Mouse (Mus musculus): Measurements from ENCODE around the gene Ldb1.
"Not testable (repeated sequence)": the region's sequence is repeated elsewhere in the genome, so short reads cannot be mapped to it uniquely, and the experiment has no call there.

The Ldb1 gene

DNA sequence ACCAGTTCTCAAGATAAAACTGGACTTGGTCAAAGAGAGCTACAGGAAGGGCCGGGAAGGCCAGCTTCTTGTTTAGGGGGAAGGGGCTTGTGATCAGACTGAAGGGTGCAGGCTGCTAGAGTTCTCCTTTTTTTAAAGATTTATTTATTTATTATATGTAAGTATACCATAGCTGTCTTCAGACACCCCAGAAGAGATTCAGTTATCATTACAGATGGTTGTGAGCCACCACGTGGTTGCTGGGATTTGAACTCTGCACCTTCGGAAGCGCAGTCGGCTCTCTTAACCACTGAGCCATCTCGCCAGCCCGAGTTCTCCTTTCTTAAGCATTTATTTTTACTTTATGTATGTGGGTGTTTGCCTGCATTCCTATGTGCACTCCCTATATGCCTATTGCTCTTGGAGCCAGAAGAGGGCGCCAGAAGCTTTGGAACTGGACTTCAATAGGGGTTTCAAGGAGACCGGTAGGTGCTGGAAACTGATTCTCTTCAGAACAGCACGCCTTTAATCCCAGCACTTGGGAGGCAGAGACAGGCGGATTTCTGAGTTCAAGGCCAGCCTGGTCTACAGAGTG is 16.2 kb downstream of the Ldb1 start:
- DNase-seq (ENCODE audit: low spot score) = no peak

DNA sequence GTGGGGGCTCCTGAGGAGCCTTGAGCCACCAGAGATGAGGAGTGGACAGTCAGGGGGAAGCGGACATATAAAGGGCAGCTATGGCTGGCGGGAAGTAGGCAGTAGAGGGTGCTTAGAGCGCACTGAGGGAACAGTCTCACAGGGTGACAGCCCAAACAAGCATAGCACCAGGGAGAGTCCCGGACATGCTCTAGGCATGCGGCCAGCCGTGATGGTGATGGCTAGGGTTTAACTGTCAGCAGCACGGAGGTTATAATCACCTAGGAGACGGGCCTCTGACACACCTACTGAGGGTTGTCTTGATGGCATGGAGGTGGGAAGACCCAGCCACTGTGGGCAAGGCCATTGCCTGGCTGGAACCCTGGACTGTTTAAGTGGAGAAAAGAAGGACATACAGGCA is 18.4 kb downstream of the Ldb1 start:
- DNase-seq (ENCODE audit: low spot score) = no peak

DNA sequence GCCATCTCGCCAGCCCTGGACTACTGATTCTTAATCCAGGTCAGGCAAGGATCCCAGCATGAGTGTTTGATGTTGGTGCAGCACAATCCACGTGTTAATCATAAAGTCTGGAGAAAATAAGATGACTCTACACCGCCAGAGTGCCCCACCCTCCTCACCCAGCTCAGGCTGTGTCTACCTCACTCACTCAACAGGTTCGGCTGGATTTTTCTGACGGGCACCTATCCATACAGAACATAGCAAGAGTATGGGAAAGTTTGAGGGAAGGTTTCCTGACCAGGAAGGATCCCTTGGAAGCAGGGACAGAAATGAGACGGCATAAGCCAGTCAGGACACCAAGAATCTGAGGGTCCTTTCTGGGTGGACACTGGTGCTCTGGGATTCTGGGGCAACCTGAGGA is 20.1 kb downstream of the Ldb1 start:
- DNase-seq (ENCODE audit: low spot score) = no peak

DNA sequence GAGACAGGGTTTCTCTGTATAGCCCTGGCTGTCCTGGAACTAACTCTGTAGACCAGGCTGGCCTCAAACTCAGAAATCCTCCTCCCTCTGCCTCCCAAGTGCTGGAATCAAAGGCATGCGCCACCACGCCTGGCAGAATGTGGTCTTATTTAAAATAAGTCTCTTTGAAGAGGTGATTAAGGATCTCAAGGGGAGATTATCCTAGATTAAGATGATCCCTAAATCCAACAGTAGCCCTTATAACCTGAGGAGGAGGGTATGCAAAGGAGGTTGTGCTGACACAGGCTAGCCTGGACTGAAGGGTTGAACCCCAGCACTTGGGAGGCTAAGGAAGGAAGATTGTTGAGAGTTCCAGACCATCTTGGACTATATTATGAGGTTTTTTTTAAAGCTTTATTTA is 29.0 kb downstream of the Ldb1 start:
- no peak for DNase-seq (ENCODE audit: low spot score)

DNA sequence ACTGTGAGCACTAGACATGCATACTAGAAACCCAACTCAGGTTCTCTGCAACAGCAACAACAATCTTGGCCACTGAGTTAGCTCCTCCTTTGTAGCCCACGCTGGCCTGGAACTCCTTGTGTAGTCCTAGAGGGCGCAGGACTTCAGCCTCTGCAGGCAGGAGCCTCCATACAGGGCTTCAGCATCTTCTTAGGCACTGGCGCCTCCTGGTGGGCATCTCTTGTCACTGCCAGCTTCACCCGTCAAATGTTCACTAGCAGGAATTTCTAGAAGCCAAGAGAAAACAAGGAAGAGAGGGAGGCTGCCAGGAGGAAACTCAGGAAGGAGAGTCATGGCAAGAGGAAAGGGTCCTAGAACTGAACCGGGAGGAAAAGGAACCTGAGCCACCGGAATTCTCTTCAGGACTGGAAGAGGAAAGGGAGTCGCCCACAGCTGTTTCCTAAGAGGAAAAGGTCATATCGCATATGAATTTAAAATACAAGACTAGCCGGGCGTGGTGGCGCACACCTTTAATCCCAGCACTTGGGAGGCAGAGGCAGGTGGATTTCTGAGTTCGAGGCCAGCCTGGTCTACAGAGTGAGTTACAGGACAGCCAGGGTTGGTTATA is 30.3 kb downstream of the Ldb1 start:
- peak; percentile 89 for DNase-seq (ENCODE audit: low spot score)

DNA sequence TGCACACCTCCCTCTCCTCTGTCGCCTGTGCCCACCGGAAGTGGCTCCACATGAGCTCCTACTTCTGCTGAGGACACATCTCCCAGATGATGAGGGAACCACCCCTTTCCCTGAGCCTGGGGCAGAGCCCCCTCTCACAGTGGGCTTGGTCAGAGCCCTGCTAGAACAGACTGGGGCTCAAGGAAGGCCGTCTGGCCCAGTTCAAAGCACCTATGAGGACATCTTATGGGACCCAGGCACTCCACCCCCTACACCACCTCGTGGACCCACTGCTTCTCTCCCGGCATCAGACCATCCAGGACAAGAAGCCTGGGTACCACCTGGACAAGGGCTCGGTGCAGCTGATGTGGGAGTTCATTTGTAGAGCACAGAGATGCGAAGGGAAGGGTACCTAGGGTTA is 39.3 kb downstream of the Ldb1 start:
- no peak for DNase-seq (ENCODE audit: low spot score)

DNA sequence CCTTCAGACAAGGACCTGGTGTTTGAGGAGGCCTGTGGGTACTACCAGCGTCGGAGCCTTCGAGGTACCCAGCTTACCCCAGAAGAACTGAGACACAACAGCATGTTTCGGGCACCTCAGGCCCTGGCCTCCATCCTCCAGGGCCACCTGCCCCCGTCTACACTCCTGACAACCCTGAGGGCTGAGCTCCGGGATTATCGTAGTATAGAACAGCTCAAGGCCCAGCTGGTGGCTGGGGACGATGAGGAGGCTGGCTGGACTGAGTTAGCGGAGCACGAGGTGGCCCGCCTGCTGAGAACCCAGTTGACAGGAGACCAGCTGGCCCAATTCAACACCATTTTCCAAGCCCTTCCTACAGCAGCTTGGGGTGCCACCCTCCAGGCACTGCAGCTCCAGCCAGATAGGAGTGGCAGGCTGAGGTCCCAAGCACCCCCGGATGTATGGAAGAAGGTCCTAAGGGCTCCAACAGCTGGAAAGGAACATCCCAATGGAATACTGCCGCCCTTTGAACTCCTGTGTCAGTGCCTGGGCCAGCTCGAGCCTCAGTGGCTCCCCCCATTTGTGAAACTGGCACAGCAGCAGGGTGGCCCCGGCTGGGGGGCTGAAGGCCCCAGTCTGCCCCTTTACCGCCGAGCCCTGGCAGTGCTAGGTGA is 40.1 kb downstream of the Ldb1 start:
- DNase-seq (ENCODE audit: low spot score) = no peak

DNA sequence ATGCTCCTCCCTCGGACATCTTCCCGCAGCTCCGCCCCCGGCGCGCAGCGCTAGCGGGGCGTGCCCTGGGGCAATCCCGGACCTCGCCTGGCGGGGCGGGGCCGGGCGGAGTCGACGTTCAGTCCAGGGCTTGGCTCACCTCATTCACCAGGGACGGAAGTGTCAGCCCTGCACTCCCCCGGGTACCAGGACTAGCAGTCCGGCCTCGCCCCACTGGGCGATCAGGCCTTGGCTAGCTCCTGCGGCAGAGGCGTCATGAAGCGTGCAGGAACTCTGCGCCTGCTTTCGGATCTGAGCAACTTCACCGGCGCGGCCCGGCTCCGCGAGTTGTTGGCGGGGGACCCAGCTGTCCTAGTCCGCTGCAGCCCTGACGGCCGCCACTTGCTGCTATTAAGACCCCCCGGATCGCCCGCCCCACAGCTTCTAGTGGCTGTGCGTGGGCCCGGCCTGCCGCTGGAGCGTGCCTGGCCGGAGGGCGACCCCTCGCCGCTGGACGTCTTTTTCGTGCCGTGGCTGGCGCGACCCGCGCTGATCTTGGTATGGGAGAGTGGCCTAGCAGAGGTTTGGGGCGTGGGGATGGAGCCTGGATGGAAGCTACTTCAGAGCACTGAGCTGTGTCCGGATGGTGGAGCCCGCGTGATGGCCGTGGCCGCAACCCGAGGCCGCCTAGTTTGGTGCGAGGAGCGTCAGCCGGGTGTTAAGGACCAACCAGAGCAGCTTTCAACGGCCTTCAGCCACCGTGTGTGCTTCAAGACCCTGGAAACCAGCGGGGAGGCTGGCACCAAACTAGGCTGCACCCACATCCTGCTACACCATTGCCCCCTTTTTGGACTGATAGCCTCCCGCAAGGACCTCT is 41.4 kb downstream of the Ldb1 start, which contains the start of gene Hps6:
Gene Hps6 (plus strand): TSS at position 138 of the 856 bp plus-strand sequence.
- peak; percentile 81 for DNase-seq (ENCODE audit: low spot score)

DNA sequence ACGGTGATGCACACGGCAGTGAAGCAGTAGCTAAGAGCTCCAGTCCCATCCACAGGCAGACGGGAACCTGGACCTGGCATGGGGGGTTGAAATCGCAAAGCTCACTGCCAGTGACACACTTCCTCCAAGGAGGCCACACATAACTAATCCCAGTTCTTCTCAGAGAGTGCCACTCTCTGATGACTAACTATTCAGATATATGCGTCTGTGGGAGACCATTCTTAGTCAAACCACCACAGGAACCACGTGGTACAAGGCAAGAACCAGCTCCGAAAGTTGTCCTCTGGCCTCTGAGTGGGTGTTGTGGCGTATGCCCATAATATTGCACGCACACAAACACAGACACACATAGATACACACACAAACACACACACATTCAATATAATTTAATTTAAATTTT is 42.7 kb downstream of the Ldb1 start:
- no peak for DNase-seq (ENCODE audit: low spot score)

DNA sequence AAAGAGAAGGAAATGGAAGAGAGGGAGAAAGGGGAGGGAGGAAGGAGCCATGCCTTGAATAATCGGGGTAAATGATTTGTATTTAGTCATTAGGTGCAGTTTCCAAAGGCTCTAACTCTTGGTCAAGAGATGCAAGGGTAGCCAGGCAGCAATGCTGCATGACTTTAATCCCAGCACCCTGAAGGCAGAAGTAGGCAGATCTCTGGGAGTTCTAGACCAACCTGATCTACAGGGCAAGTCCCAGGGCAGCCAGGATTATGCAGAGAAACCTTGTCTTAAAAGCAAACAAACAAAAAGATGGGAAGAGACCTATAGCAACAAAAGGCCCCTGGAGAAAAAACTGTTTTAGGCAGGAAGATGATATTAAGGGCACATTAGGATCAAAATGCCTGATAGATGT is 45.6 kb downstream of the Ldb1 start:
- DNase-seq (ENCODE audit: low spot score) = no peak

DNA sequence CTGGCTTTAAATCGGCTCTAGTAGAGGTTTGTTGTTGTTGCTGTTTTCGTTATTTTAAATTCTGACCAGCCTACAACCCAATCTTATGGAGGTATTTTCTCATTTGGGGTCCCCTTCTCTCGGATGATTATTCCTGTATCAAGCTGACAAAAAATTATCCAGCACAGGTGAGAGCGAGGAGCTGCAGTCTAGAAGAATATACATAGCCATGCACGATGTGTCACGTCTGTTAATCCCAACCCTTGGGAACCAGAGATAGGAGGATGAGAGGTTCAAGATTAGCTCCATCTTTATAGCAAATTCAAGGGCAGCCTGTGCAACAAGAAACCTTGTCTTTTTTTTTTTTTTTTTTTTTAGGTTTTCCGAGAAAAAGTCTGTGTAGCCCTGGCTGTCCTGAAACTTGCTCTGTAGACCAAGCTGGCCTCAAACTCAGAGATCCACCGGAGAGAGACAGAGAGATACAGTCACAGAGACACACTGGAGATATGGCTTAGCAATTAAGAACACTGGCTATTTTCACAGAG is 46.3 kb downstream of the Ldb1 start:
- no peak for DNase-seq (ENCODE audit: low spot score)

DNA sequence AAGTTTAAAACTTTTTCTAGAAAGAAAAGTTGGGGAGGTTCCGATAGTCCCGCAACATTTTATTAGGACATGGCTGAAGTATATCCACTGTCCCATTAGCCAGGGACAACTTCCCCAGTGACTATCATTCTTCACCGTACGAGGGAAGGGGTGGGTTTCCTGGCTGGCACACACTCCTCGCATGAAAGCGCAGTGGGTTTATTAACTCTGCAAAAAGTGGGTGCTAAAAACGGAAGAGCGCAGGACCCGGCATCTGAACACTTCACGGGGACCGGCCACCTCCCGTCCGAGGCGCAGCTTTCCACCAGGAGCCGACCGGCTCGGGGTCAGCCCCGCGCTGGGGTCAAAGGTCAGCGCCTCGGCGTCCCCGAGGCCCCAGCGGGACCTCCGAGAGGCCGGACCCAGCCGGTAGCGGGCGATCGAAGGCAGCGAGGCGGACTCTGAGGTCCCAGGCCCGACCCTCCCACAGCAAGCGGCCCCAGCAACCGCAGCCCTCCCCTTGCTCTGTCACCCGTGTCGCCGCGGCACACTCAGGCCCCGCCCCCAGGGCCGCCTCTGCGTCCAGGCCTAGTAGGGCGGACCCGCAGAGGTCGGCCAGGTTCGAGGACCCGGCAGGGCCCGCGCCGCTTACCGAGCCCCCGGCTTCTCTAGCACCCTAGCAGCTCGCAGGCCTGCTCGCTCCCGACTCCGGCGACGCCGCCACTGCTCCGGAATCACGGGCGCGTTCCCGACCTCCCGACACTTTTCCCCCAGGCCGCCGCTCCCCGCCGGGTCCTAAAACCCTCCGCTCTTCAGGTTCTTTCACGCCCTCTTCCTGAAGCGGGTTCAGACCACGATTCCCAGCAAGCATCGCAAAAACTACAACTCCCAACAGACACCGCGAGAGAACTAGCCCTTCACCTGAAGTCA is 47.0 kb downstream of the Ldb1 start, which contains the start of gene Armh3:
Gene Armh3 (minus strand): TSS at position 704 of the 909 bp plus-strand sequence.
- peak; percentile 81 for DNase-seq (ENCODE audit: low spot score)

DNA sequence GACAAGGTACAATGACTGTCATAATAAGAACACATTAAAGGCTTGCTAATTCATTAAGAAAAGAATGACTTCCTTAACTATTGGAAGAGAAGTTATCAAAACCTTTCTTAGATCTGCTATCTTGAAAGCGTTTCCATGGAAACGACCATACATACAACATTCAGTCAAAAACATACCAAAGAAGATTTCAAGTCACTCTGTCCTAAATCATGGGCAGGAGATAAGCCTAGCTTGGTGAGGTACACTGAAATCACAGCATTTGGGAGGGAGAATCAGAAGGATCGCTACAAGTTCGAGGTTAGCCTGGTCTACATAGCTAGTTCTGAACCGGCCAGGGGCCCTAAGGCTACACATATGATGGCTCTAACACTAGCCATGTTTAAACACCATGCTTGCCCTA is 47.6 kb downstream of the Ldb1 start:
- no peak for DNase-seq (ENCODE audit: low spot score)

DNA sequence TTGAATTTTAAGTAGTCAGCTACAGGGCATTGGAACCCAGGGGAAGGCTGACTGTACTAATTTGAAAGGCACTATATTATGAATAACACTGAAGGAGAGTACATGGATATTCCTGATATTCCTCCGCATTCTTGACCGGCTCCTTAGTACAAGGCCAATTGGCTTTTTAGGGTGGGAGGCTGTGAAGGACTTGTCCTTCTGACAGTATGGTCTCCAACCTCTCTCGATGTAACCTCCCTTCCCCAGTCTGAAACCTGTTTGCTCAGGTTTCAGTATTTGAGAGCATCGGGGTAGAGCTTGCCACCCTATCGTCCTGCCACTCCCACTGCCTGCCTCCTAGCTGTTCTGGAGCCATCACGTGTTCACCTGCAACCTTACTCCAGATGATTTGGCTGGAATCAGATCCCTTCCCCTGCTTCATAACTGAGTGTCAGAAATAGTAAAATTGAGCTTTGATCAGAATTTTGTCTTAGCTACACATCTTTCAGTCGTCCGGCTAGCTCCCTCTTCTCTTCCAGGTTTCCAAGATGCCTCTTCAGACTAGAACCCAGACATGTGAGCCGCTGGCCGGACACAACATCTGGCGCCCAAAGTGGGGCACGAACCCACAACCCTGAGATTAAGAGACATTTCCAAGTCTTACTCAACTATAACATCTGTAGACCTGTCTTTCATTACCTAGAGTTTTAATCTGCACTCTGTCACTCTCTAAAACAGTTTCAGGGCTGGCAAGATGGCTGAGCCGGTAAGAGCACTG is 50.9 kb downstream of the Ldb1 start:
- DNase-seq (ENCODE audit: low spot score) = no peak

DNA sequence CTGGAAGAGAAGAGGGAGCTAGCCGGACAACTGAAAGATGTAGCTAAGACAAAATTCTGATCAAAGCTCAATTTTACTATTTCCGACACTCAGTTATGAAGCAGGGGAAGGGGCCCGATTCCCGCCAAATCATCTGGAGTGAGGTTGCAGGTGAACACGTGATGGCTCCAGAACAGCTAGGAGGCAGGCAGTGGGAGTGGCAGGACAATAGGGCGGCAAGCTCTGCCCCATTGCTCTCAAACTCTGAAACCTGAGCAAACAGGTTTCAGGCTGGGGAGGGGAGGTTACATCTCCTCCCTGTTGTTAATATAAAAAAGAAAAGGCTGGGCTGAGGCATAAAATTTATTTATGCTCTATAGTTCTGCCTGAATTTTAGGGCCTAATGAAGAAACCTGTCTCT is 51.6 kb downstream of the Ldb1 start:
- not testable (repeated sequence) for DNase-seq (ENCODE audit: low spot score)

DNA sequence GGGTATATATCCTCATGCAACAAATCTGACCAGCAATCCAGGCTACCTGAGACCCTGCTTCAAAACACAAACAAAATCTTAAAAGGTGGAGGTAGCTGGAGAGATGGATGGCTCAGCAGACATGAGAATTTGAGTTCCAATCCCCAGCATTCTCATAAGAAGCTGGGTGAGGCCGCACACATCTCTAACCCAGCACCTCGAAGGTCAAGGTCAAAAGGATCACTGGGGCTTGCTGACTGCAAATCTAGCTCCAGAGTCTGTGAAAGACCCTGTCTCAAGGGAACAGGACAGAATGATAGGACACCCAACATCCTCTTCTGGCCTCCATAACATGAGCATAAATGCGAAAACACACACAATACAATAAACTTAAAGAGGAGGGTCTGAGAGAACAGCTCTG is 53.8 kb downstream of the Ldb1 start:
- no peak for DNase-seq (ENCODE audit: low spot score)

DNA sequence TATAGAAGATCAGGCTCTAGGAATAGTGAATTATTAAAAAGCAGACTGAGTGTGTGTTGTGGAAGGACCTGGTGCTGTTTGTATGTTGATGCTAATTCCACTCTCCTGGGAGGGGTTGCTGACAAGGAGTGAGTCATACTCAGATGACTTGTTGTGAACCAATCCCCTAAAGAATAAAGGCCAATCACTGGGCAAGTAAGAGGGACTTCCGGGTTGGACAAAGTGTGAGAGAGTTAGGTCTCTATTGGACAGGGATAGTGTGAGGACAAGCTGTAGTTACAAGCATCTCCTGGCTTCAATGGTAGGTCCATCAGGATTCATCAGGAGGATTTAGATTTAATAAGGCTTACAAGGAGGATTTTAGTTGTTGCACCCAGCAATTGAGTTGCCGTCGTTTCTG is 56.8 kb downstream of the Ldb1 start:
- DNase-seq (ENCODE audit: low spot score) = no peak

DNA sequence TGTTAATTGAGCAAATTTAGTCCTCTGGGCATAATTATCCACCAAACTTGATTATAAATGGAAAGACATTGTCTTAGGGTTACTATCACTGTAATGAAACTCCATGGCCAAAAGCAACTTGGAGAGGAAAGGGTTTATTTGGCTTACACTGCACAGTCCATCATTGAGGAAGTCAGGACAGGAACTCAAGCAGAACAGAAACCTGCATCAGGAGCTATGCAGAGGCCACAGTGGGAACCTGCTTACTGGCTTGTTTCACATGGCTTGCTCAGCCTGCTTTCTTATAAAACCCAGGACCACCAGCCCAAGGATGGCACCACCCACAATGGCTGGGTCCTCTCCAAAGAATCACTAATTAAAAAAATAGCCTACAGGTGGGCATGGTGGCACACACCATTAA is 60.6 kb downstream of the Ldb1 start:
- no peak for DNase-seq (ENCODE audit: low spot score)
